Mouse (Mus musculus): ENCODE measurements around the gene Ctns.

- TF ChIP-seq CTCF (IDR thresholded peaks at IDR 0.05; ENCODE audit: low read depth, low read length), result no peak
- no peak for TF ChIP-seq EP300 (IDR thresholded peaks at IDR 0.05; ENCODE audit: insufficient read depth, low read depth, low read length)
These were observed 11.6 kb downstream of the Ctns start for GRCm38 (mm10) chr11:73187231-73187630.
